Mouse (Mus musculus): Measurements from ENCODE around the gene Ppp1r14d. TPM values are rescaled to one million over a fixed set of nuclear protein-coding genes. Genes with fewer than 3 reads are reported as not detected.

The Ppp1r14d gene
- polyA plus RNA-seq, 2 experiments: not detected

- no peak overlapping the region for H3K4me3 ChIP-seq (ENCODE audit: insufficient read depth in 1 of 2, low read depth in 2 of 2, low read length in 2 of 2)
- no peak overlapping the region for H3K9ac ChIP-seq (replicated peaks)
- DNase-seq (ENCODE audit: low read depth in 3 of 3, low spot score in 3 of 3) (no peak), ATAC-seq (ENCODE audit: insufficient read depth) (no peak)
- H3K9me3 ChIP-seq (ENCODE audit: control insufficient read depth, low read length): no peaks in the 10 kb centered on the region
- no peaks in the 10 kb centered on the region for H3K27me3 ChIP-seq (ENCODE audit: control insufficient read depth, insufficient read depth, low read length)
- no peak overlapping the region for H3K27ac ChIP-seq
- 44% methylated on average over 1 of the region's 1 CpGs for WGBS (ENCODE audit: insufficient replicate concordance)
- TF ChIP-seq CTCF (IDR thresholded peaks at IDR 0.05; ENCODE audit: low read depth): no peak
- TF ChIP-seq EP300 (IDR thresholded peaks at IDR 0.05; ENCODE audit: low read depth): no peak
- no peaks in the 10 kb centered on the region for H3K4me1 ChIP-seq (replicated peaks; ENCODE audit: control insufficient read depth in 2 of 2, insufficient read depth in 2 of 2, low read length in 1 of 2)
- no peak overlapping the region for H3K4me2 ChIP-seq (ENCODE audit: low read depth)
- no peaks in the 10 kb centered on the region for H3K36me3 ChIP-seq (replicated peaks; ENCODE audit: control insufficient read depth, insufficient read depth, low read depth)
Observed at GRCm38 (mm10) chr2:119260518-119260917, 30.8 kb upstream of the Ppp1r14d start.

GRCm38 (mm10) chr2:119254976-119255375 lies 25.3 kb upstream of the Ppp1r14d start:
- Histone ChIP-seq H3K27ac (no peak overlapping the region), H3K4me2 (ENCODE audit: low read depth) (no peak overlapping the region), H3K9me3 (ENCODE audit: control insufficient read depth, low read length) (no peaks in the 10 kb centered on the region), H3K36me3 (replicated peaks; ENCODE audit: control insufficient read depth, insufficient read depth, low read depth) (no peaks in the 10 kb centered on the region), H3K4me3 (ENCODE audit: insufficient read depth in 1 of 2, low read depth in 2 of 2, low read length in 2 of 2) (no peak overlapping the region), H3K27me3 (ENCODE audit: control insufficient read depth, insufficient read depth, low read length) (peaks cover 3% of the 10 kb centered on the region), H3K4me1 (replicated peaks; ENCODE audit: control insufficient read depth in 2 of 2, insufficient read depth in 2 of 2, low read length in 1 of 2) (peaks cover 6% of the 10 kb centered on the region in 2 experiments; a peak in 3 of 4 replicates), H3K9ac (replicated peaks) (no peak overlapping the region)
- no peak for ATAC-seq (ENCODE audit: insufficient read depth)
- DNase-seq (ENCODE audit: low read depth in 3 of 3, low spot score in 3 of 3): no peak
- no peak for TF ChIP-seq EP300 (IDR thresholded peaks at IDR 0.05; ENCODE audit: low read depth)
- 29% methylated on average over 7 of the region's 7 CpGs for WGBS (ENCODE audit: insufficient replicate concordance)

- Histone ChIP-seq H3K4me3 (ENCODE audit: insufficient read depth in 1 of 2, low read depth in 2 of 2, low read length in 2 of 2) (0 out of 4 replicates have a peak overlapping the region, but pooled peaks have one; percentile 0 to 14), H3K9me3 (ENCODE audit: control insufficient read depth, low read length) (no peaks in the 10 kb centered on the region), H3K9ac (replicated peaks) (peak overlapping the region; percentile 40), H3K36me3 (replicated peaks; ENCODE audit: control insufficient read depth, insufficient read depth, low read depth) (no peaks in the 10 kb centered on the region), H3K4me2 (ENCODE audit: low read depth) (peak overlapping the region; percentile 57), H3K4me1 (replicated peaks; ENCODE audit: control insufficient read depth in 2 of 2, insufficient read depth in 2 of 2, low read length in 1 of 2) (peaks cover 6% of the 10 kb centered on the region in 2 experiments; a peak in 3 of 4 replicates), H3K27me3 (ENCODE audit: control insufficient read depth, insufficient read depth, low read length) (peaks cover 3% of the 10 kb centered on the region), H3K27ac (no peak overlapping the region)
- TF ChIP-seq CTCF (IDR thresholded peaks at IDR 0.05; ENCODE audit: low read depth) (peak; percentile 97), EP300 (IDR thresholded peaks at IDR 0.05; ENCODE audit: low read depth) (no peak)
- ATAC-seq (ENCODE audit: insufficient read depth) (peak; percentile 64; the same call in 1 of the 2 replicates), DNase-seq (ENCODE audit: low read depth in 3 of 3, low spot score in 3 of 3) (peak; percentile 75 to 79 (median 78))
- 10% methylated on average over 11 of the region's 11 CpGs for WGBS (ENCODE audit: insufficient replicate concordance)
Observed at GRCm38 (mm10) chr2:119250826-119251478, 21.2 kb upstream of the Ppp1r14d start.

- no peak for ATAC-seq (ENCODE audit: insufficient read depth)
- no peak overlapping the region for H3K9ac ChIP-seq (replicated peaks)
Observed at GRCm38 (mm10) chr2:119250377-119250776, 20.7 kb upstream of the Ppp1r14d start.

GRCm38 (mm10) chr2:119249592-119250061 lies 19.9 kb upstream of the Ppp1r14d start:
- no peak for TF ChIP-seq EP300 (IDR thresholded peaks at IDR 0.05; ENCODE audit: low read depth)
- no peak for TF ChIP-seq CTCF (IDR thresholded peaks at IDR 0.05; ENCODE audit: low read depth)
- H3K9ac ChIP-seq (replicated peaks): no peak overlapping the region
- H3K27ac ChIP-seq: no peak overlapping the region
- H3K4me1 ChIP-seq (replicated peaks; ENCODE audit: control insufficient read depth in 2 of 2, insufficient read depth in 2 of 2, low read length in 1 of 2): peaks cover 6% of the 10 kb centered on the region in 2 experiments; a peak in 3 of 4 replicates
- no peaks in the 10 kb centered on the region; the same call in 1 of the 2 replicates for H3K27me3 ChIP-seq (ENCODE audit: control insufficient read depth, insufficient read depth, low read length)
- DNase-seq (ENCODE audit: low read depth in 3 of 3, low spot score in 3 of 3) (no peak), ATAC-seq (ENCODE audit: insufficient read depth) (no peak)
- no peak overlapping the region for H3K4me3 ChIP-seq (ENCODE audit: insufficient read depth in 1 of 2, low read depth in 2 of 2, low read length in 2 of 2)
- no peaks in the 10 kb centered on the region for H3K9me3 ChIP-seq (ENCODE audit: control insufficient read depth, low read length)
- no peaks in the 10 kb centered on the region for H3K36me3 ChIP-seq (replicated peaks; ENCODE audit: control insufficient read depth, insufficient read depth, low read depth)
- 52% methylated on average over 4 of the region's 4 CpGs for WGBS (ENCODE audit: insufficient replicate concordance)
- no peak overlapping the region for H3K4me2 ChIP-seq (ENCODE audit: low read depth)

More at GRCm38 (mm10) chr2:119250377-119250776, 20.7 kb upstream of the Ppp1r14d start:
- DNase-seq (ENCODE audit: low read depth in 3 of 3, low spot score in 3 of 3): no peak
- Histone ChIP-seq H3K27ac (no peak overlapping the region), H3K4me2 (ENCODE audit: low read depth) (peak overlapping the region; percentile 57; the same call in 1 of the 2 replicates), H3K4me1 (replicated peaks; ENCODE audit: control insufficient read depth in 2 of 2, insufficient read depth in 2 of 2, low read length in 1 of 2) (peaks cover 6% of the 10 kb centered on the region in 2 experiments; a peak in 3 of 4 replicates), H3K4me3 (ENCODE audit: insufficient read depth in 1 of 2, low read depth in 2 of 2, low read length in 2 of 2) (no peak overlapping the region), H3K27me3 (ENCODE audit: control insufficient read depth, insufficient read depth, low read length) (peaks cover 3% of the 10 kb centered on the region), H3K36me3 (replicated peaks; ENCODE audit: control insufficient read depth, insufficient read depth, low read depth) (no peaks in the 10 kb centered on the region), H3K9me3 (ENCODE audit: control insufficient read depth, low read length) (no peaks in the 10 kb centered on the region)
- WGBS (ENCODE audit: insufficient replicate concordance): 51% methylated on average over 5 of the region's 5 CpGs
- TF ChIP-seq CTCF (IDR thresholded peaks at IDR 0.05; ENCODE audit: low read depth) (no peak), EP300 (IDR thresholded peaks at IDR 0.05; ENCODE audit: low read depth) (no peak)
